Mouse (Mus musculus) left cerebral cortex, postnatal 36 days (tissue): ENCODE results near the gene Themis. TPM values are rescaled to one million over a fixed set of nuclear protein-coding genes. Genes with fewer than 3 reads are reported as not detected.

Experiments
- DNase-seq, 2 experiments: peaks; one replicate each; pipeline ENCODE4 v3.0.0; 2021 to 2022; ENCODE audit warnings: low spot score in 2 of 2, mixed read lengths in 1 of 2
- intact Hi-C: fragments of 180-260 bp; cut with DNase I; formaldehyde crosslinking; loops from one replicate; pipeline ENCODE4 v1.15.1; 2025
- total RNA-seq, 2 experiments: library from RNA; stranded (reverse); gene quantifications; 2 replicates each; pipeline ENCODE4 v1.2.3; 2021

Themis gene
- total RNA-seq, 2 experiments from 2014 or later, result not detected

- no peak for DNase-seq
- intact Hi-C loops, result no loop called here
These were observed 108.7 kb downstream of the Themis start for GRCm38 (mm10) chr10:28776777-28777402.

DNA sequence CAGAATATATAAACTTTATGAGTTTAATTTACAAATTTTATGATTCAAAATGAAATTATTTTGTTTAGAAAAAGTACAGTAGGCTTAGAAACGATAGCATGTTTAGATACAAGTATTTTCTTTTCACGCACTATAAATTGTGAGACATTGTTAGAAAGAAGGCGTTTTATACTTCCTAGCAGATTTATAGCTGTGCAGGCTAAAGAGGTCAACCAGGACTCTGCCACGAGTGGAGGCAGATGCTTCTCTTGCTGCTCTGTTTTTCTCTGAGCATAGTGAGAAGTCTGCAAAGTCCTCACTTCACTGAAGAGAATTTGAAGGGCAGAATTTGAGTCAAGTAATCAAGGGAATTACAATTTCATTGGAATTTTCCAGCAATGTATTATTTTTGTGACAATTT, 131.3 kb downstream of the Themis start:
- no peak for DNase-seq
- intact Hi-C loops, result no loop called here

GRCm38 (mm10) chr10:28805160-28805559, 137.0 kb downstream of the Themis start:
- no peak for DNase-seq
- intact Hi-C loops, result no loop called here

DNA sequence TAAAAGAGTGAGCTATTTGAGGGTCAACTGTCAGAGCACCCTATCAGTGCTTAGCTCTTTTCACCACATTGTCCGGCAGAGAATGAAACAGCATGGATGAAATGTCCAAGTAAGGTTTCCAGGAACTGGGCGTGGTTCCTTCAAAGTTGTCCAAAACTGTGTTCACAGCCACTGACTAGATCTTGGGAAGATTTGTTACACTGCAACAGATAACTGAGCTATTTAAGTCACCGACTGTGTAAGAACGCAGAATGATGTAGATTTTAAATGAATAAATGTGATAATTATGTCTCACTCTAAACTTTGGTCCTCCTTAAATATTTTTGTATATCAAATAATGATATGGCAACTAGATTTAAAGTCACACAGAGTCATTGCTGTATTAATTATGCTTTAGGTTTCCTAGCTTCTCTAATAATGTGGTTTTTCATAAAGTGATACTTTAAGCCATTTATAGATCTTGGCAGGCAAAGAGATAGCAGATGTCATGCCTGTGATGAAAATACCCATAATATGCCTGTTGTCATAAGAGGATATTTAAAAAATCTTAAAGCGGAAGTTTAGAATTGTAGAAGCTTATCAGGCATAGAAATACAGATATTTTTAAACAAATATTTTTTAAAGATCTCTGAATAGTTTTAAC, 143.9 kb downstream of the Themis start:
- DNase-seq, result no peak
- intact Hi-C loops, result no loop called here

DNA sequence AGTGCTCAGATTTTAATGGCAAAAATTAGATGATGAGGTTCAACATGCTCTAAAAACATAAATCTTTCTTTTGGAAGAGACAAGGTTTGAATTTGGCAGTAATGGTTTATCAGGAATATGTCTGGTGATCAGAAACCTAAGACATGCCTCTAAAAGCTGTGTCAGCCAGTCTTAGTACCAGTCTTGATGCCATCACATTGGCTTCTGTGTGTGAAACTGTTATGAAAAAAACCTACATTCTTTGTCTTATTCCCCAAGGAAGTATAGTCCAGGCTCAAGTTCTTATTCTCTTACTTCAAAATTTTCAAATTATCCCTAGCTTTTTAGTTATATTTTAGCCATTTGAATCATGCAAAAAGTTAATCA, 144.4 kb downstream of the Themis start:
- intact Hi-C loops, result no loop called here
- no peak for DNase-seq

DNA sequence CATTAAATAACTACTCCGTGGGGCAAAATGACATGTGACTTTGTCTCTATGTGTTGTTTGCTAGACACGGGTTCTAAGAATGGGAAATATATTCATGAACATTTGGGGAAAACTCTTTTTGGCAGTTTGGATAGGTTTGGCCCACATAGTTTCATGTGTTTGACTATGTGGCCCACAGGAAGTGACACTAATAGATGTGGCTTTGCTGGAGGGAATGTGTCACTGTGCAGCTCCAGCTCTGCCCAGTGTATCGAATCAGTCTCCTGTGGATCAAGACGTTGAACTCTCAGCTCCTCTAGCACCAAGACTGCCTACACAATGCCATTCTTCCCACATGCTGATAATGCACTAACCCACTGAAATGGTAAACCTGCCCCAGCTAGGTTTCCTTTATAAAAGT, 148.0 kb downstream of the Themis start:
- intact Hi-C loops, result no loop called here
- DNase-seq, result no peak

DNA sequence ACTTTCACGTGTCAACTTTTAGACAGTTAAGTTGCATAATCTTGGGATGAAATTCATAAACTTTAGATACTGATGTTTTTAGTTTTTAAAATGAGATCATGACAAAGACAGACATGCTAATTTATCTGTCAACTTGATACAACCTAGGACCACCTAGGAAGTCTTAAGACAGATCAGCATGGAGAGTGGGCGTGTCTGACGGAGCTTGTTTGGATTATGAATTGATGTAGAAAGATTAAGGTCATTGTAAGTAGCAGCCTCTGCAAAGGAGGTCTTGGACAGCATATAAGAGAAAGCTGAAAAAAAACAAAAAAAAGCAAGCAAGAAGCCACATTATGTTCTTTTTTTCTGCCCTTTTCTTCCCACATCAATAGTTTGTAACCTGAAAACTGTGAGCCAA, 154.2 kb downstream of the Themis start:
- no peak for DNase-seq
- intact Hi-C loops, result no loop called here

GRCm38 (mm10) chr10:28842605-28843004, 174.4 kb downstream of the Themis start:
- intact Hi-C loops, result loop anchor here (2.0 to 10.0 kb wide), 3 partner anchors 108 to 1708 kb away; no protein-coding TSS in a partner anchor
- DNase-seq, result no peak

DNA sequence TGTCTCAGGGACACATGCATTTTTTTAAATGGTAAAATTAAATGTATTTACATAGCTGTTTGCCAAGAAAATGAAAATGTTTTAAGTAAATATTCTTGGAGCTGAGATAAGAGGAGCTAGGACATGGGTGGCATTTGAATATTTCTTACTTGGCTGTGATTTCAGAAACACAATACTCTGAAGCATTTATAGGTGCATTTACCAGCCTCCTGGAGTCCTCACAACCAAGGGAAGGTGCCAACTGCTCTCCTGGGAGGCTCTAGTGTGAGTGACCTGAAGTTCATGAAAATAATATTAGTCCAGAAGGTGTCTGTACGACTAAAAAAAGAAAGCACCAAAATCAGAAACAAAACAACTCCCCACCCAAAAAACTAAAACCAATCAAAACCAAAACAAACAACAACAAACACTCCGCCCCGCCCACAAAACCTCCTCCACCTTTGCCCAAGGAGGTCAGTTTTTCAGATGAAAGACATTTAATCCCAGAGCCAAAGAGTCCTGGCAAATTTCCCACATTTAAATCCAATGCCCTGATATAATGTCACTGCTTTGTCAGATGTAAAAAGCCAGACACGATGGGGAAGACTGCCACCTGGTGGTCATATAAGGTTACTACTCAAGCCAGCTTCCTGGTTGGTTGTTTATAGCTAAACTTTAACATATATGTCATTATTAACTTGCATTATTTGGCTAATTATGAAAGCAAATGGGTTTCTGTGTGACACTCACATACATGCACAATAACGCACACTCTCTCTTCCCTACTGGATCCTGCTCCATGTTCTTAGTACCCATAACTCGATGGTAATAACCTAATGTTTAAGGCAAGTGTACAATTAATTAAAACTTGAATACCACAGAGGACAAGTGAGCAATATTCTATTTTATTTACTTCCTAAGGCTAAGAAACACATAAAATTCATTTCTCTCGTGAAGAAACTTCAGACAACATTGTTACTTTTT, 175.9 kb downstream of the Themis start:
- DNase-seq, result peak; percentile 23 to 51
- intact Hi-C loops, result loop anchor here (2.0 to 10.0 kb wide), 4 partner anchors 109 to 1709 kb away; no protein-coding TSS in a partner anchor

GRCm38 (mm10) chr10:28856154-28856553, 188.0 kb downstream of the Themis start:
- intact Hi-C loops, result no loop called here
- no peak for DNase-seq

DNA sequence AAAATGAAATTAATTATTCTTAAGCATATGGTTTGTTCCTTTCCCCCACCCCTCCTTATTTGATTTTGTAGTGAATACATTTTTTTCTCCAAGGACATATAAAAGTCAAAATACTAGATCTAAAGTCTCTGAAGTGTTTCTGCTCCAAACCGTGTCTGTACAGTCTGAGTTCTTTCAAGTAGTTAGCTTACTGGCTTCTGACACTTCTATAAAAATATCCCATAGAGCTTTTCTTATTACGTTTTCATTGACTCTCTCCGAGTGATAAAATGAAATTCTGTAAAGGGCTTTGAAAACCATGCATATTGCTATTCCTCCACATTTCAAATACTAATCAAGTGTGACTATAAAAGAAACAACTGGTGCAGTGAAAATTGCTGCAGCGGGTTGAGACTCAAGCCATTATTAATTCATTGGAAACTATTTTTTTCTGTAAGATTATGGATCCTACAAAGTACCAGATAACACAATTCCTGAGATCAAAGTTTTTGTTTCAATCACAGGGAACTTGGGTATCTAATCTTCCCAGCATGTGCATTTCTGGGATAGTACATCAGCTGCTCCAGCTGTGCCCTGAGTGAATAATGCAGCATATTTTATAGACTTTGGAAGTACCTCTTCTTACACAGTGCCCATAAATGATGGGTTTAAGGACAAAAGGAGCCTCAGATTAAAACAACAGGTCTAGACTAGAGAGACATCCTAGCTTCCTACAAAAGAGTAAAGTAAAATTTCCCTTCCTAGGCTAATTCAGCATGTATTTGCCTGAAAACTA, 202.6 kb downstream of the Themis start:
- no peak for DNase-seq
- intact Hi-C loops, result no loop called here

DNA sequence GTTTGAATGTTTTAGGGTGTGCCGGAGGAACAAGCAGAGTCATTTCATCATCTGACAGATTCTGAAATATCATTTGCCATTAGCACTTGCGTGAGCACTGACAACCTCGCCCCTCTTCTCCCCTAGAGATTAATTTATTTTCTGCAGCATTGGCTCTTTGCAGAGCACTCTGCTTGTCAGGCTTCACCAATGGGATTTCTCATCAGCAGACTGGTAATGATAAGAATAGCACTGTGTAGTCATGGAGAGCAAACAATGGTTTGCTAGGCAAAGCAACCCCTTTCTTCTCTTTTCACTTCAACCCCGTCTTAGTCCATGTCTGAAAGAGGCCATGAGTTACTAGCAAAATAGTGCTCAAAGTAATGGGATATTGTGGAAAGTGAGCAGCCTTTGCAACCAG, 206.4 kb downstream of the Themis start:
- intact Hi-C loops, result no loop called here
- no peak for DNase-seq

DNA sequence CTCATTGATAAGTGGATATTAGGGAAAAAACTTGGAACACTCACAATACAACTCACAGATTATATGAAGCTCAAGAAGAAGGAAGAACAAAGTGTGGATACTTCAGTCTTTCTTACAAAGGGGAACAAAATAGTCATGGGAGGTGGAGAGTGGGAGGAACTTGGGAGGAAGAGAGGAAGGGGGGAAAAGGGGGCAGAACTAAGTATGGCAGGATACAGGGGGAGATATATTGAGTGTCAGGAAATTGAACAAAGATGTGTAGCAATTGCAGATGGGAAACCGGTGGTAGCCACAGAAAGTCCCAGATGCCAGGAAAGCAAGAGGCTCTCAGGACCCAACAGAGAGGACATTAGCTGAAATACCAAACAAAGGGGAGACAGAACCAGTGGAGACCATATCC, 219.5 kb downstream of the Themis start:
- no peak for DNase-seq
- intact Hi-C loops, result no loop called here

- no peak for DNase-seq
- intact Hi-C loops, result no loop called here
These were observed 222.7 kb downstream of the Themis start for GRCm38 (mm10) chr10:28890886-28891285.

DNA sequence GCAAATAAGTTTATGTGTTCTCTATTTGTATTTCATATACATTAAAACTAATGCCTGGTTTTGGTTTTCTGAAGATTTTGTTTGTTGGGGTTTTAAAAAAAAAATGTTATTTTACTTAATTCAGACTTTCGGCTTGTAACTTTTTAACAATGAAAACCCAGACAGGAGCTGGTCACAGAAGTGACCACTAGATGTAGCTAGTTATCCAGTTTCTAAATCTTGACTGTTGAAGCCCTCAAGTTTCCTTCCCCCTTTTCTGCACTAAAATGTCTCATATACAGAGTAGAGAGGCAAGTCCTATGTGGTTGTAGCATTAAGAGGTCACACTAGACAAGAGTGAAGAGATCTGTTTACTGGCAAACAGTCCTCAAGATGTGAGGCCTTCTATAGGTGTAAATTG, 230.2 kb downstream of the Themis start:
- intact Hi-C loops, result no loop called here
- DNase-seq, result no peak
